Mouse (Mus musculus) testis, postnatal 10 days (tissue): ENCODE measurements at regions not wholly inside any gene's neighbourhood (a gene's known extent, or its start where the extent isn't known, plus 50 kb on each side); places are given as distances from the start of the nearest gene placed in this dataset.

ENCODE experiments used
- DNase-seq: peaks from one replicate; pipeline ENCODE4 v3.0.0; 2021; ENCODE audit warnings: low spot score

- no peak for DNase-seq
These were observed 129.6 kb downstream of the Ddx11 start for GRCm38 (mm10) chr17:66252926-66253325.

GRCm38 (mm10) chr17:66259697-66260096 lies 136.4 kb downstream of the Ddx11 start:
- no peak for DNase-seq

GRCm38 (mm10) chr17:66262681-66263240 lies 139.4 kb downstream of the Ddx11 start:
- DNase-seq = no peak

GRCm38 (mm10) chr17:66263405-66263804 lies 140.1 kb downstream of the Ddx11 start:
- DNase-seq = no peak

- DNase-seq = no peak
These were observed 143.5 kb downstream of the Ddx11 start for GRCm38 (mm10) chr17:66266803-66267202.

GRCm38 (mm10) chr17:66267831-66268230 lies 144.5 kb downstream of the Ddx11 start:
- no peak for DNase-seq

- no peak for DNase-seq
These were observed 146.2 kb downstream of the Ddx11 start for GRCm38 (mm10) chr17:66269567-66269966.

GRCm38 (mm10) chr17:66271906-66272305 lies 148.6 kb downstream of the Ddx11 start:
- DNase-seq = no peak

GRCm38 (mm10) chr17:66276778-66277177 lies 153.5 kb downstream of the Ddx11 start:
- no peak for DNase-seq

GRCm38 (mm10) chr17:66278037-66278436 lies 154.7 kb downstream of the Ddx11 start:
- DNase-seq = no peak

- DNase-seq = no peak
These were observed 162.0 kb downstream of the Ddx11 start for GRCm38 (mm10) chr17:66285295-66285694.
